Mouse (Mus musculus) erythroid progenitor cell, adult 5-6 weeks (primary cell): ENCODE results near the gene Mnat1. TPM values are rescaled to one million over a fixed set of nuclear protein-coding genes. Genes with fewer than 3 reads are reported as not detected.
"Not testable (repeated sequence)": the region's sequence is repeated elsewhere in the genome, so short reads cannot be mapped to it uniquely, and the experiment has no call there.

Source experiments
- ATAC-seq: replicated peaks from 2 replicates; pipeline ENCODE4 v1.8.0; 2016; ENCODE audit warnings: moderate number of reproducible peaks, mild to moderate bottlenecking, moderate TSS enrichment, inconsistent platforms; ENCODE audit not compliant: poor library complexity, low FRiP score, severe bottlenecking
- total RNA-seq, 2 experiments: library from RNA; stranded (forward) in 1 of 2; stranded (reverse) in 1 of 2; fragments of 150-400 nt in 1 of 2; fragments of 186-747, 209-891 nt in 1 of 2; gene quantifications; 2 replicates each; pipeline versions ENCODE4 v1.2.3 to v1.2.4; 2015 to 2017; ENCODE audit warnings: low replicate concordance in 2 of 2

Mnat1 gene
- 5.0 TPM in 2 replicates for total RNA-seq (2015; ENCODE audit: low replicate concordance)
- 1.4 and 5.0 TPM in 2 replicates for total RNA-seq (2017; ENCODE audit: low replicate concordance)

DNA sequence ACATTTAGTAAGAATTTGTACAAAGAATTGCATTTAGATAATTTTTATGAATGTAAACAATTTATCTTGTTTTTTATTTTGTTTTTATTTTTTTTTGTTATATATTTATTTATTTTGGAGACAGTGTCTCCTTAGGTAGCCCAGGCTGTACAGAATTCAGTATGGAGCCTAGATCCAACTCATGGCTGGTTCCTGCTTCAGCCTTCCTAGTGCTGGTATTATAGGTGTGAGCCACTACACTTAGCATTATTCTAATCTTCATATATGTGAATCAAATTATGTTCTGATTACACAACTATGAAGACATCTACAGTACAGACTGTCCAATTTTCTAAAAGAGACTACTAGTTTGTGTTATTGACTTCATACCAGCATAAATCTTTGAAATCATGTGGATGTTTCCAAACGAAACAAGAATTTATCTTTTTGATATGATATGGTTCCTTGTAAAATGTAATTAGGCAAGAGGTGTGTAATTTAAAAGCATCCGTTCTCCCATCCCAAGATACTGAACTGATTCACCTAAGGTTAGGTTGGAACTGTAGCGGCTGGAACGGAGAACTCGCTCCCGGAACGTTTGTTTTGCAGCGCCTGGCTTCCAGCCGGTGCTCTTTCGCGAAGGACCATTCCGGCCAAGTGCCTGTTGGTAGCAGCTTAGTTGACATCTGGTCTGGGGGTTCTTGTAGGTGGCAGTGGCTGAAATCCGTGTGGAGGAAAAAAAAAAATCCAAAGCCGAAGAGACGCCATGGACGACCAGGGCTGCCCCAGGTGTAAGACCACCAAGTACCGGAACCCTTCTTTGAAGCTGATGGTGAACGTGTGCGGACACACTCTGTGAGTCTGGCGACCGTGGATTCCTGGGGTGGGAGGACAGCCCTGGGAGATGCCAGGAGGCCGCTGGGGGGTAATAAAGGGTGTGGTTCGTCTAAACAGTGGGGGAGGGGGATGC is at the start of gene Mnat1:
Gene Mnat1, plus strand, starts transcription at position 625 of the 949 bp plus-strand sequence.
- peak; percentile 79 for ATAC-seq

DNA sequence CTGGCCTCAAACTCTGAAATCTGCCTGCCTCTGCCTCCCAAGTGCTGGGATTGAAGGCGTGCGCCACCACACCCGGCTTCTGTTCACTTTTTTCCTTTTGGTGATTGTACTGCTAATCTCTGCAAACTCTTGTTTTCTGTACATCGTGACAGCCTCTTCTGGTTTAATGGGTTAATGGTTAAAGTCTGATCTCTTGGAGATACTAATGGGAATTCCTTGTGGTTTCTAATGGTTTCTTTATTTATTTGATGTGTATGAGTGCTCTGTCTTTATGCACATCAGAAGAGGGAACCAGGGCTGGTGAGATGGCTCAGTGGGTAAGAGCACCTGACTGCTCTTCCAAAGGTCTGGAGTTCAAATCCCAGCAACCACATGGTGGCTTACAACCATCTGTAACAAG is 41.7 kb upstream of the Mnat1 start:
- not testable (repeated sequence) for ATAC-seq

DNA sequence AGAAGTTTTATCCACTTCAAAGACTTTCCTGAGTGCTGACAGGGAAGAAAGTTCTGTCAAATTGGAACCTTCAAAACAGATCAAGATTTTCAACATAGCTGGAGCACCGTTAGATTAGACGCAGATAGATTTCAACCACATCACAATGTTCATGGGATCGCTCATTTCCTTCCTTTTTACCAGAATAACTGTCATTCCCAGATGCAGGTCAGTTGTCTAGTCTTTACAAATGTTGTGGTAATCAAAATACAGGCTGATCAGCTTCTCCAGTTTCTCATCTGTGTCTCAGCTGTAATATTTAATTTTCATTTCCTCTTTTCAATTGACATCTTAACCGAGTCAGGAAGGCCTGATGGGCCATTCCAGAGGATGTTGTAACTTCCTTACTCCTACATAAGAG is 39.7 kb upstream of the Mnat1 start:
- no peak for ATAC-seq

DNA sequence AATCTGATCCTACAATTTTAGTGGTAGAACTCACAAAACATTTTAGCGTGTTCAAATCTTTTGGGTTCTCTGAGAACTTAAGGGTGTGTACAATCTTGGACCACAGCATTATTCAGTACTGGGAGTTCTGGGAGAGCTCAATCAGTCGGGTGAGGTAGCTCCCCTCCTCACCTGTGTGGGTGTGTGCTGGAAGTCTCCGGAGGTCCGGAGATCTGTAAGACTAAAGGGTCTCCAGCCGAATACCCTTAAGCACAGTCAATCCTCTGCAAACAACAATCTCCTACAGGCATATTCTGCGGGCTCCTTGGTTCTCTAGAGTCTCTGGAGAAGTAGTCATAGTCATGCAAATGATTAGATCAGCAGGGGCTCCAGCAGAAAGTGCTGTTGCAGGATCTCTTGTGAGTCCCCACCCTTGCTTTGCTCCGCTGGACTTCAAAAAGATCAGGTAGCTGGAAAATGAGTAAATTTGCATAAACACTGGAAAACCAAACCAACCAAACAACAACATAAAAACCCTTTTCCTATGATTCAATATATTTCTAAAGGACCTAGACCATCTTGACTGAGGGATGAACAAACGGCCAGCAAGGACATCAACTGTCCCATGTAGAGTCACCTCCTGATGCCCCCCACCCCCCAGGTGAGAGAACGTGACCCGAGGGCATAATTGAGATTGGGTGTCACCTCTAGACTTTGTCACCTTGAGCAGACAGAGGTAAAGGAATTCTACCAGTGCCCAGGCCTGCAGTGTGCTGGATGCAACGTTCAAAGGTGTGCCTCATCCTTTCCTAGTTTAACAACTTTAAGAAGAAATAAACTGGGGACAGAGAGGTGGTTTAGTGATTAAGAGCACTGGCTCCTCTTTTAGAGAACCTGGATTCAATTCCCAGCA is 37.5 kb upstream of the Mnat1 start:
- ATAC-seq = no peak

DNA sequence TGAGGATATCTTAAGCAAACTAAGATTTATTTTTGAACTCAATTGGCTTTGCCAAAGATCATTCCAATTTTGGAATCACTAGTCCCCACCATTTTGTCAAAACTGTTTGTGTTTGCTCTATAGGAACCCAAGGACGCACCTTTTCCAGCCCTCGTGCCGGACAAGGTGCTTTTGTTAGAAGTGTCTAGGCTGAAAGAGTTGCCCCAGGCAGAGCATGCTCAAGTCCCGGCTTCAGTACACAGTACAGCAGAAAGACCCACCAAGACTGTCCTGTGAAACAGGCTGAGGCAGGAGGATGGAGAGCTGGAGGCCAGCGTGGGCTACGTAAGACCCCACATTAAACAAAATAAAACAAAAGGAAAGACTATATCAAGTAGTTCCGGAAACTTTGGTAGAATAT is 36.4 kb upstream of the Mnat1 start:
- ATAC-seq = no peak

DNA sequence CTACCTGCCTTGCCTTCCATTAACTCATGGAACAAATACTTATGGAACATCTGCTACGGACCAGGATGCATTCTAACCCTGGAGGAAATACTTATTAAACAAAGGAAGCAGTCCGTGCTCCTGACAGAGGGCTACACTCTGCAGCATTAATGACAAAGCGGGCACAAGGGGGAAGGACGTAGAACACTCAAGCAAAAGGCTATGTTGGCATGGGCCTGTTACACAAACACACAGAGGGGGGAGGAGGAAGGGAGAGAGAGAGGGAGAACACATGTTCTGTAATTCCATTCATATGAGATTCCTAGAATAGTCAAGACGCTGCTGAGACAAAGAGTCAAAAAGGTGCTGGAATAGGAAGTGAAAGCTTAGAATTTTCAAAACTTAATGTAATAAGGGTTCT is 35.0 kb upstream of the Mnat1 start:
- ATAC-seq = peak; percentile 51

DNA sequence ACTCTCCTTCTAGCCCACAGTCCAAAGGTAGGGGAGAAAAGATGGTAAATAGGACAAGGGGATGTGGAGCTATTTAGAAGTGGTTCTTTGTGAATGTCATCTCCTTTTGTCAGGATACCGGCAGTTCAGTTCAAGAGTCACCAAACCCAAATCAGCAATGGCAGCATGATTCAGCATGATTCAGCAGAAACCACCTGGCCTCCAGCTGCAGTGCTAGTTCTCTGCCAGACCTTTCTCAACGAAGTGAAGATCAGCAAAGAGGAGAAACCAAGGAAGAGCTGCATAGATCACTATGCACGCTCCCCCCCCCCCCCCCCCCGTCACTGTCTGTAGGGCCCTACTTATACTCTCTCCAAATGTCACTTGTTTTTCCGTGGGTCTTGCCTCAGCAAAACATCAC is 34.6 kb upstream of the Mnat1 start:
- peak; percentile 82 for ATAC-seq

DNA sequence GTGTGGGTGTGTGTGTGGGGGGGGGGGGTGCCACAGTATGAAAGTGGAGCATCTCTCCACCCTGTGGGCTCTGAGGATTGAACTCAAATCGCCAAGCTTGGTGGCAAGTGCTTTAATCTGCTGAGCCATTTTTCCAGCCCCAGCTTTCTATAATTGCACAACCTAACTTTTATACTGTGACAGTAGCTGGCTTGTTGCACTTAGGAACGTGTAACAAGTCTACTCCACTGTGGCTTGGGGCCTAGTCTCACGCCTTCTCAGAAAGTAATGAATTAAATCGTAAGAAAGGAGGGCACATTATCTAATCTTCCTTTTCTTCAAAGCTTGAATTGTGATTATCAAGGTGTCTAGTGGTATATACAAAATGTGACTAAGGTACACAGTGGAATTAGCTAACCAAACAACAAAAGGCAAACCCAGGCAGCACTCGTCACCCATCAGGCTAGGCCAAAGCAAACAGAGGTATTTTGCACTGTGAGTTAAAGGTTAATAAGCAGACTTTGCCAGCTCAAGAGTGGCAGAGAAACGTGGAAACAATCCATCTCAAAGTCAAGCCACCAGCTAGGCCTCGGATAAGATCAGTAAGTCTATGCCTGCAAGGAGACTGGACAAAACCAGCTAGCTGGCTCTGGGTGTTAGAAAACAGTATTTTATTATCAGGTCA is 32.7 kb upstream of the Mnat1 start:
- ATAC-seq = no peak

DNA sequence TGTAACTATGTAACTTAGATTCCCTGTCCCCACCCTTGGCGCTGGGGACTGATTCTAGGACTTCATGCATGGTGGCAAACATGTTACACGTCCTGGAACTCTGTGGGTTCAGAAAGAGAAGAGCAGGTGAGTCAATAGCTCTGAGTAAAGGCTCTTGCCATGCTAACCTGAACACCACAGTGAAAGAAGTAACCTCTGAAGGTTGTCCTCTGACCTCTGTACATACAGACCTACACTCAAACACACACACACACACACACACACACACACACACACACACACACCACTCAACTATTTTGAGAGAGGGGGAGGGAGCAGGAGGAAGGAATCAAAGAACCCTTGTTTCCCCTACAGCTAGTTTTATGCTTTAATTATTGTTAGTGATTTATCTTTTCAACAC is 29.3 kb upstream of the Mnat1 start:
- ATAC-seq = no peak

DNA sequence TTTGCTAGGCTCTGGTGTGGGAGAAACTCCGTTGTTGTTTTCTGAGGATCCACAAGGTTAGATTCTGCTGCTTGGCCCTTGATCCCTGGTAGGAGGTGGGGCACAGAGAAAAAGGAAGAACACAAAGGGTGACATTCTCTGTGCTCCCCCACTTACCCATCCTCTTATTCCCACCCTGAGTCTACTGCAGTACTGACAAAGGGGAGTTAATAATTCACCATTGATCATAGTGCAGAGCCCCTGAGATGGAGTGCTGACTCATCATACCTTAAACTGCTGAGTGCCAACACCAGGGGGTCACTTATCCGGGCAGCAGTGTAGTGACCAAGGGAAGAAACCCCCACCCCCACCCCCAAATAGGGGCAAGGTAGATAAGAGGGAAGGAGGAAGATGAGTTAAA is 28.9 kb upstream of the Mnat1 start:
- ATAC-seq = no peak

DNA sequence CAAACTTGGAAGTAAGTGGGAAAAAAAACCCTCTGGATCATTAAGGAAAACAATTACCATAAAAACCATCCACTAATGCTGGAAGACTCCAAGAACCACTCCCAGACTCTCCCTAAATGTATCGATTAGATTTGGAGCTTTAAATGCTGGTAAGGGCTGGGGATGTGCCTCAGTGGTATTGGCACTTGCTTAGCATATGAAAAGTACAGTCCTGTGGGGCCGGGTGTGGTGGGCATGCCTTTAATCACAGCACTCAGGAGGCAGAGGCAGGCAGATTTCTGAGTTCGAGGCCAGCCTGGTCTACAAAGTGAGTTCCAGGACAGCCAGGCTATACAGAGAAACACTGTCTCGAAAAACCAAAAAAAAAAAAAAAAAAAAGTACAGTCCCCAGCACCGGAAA is 27.3 kb upstream of the Mnat1 start:
- ATAC-seq = not testable (repeated sequence)

DNA sequence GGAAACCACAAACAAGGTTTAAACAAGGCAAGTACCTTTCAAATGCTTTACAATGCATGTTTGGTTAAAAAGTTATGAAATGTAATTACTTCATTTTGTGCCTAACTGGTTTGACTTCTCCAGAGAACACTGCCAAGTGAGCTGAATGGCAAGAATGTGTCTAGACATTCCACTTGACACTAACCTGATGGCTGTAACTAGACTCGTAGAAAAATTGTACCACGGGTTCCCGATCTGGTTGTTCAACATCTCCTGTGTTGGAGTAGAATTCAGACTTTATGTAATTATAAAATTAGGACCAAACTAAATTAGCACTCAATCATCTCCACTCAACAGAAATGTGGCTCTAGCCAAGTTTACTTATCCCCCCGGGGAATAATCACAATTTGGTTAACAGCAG is 24.9 kb upstream of the Mnat1 start:
- no peak for ATAC-seq

DNA sequence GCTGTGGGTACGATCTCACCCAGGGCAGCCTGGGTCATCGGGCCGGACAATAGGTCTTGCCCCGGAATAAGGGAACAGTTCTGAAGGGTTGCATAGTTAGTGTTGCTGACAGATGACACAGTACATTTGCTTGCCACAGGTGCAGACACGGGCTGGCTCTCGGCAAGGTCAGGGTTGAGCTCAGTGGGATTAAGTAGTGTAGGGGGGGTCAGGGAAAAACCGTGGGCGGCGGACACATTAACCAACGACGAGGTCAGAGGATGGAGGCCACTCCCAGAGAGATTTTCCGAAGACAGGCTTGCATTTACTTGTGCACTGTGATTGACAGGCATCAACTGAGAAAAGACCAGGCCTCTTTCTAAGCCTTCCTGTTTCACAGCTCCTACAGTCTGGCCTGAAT is 19.8 kb upstream of the Mnat1 start:
- no peak for ATAC-seq

DNA sequence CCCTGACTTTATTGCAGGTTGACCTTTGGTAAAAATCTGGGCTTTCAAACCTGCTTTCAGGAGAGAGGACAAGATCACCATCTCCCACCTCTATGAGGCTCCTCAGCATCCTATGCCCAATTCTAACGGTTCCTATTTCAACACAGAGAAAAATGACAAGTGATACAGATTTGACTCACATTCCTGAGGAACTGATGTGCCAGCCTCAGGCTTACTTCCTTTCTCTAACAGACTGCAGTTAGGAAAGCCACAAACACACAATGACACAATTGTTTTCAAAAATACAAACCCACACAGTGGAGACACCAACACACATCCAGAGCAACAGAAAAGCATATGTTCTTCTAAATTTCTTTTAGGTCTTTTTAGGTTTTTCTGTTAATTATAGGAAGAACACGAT is 15.7 kb upstream of the Mnat1 start:
- no peak for ATAC-seq

DNA sequence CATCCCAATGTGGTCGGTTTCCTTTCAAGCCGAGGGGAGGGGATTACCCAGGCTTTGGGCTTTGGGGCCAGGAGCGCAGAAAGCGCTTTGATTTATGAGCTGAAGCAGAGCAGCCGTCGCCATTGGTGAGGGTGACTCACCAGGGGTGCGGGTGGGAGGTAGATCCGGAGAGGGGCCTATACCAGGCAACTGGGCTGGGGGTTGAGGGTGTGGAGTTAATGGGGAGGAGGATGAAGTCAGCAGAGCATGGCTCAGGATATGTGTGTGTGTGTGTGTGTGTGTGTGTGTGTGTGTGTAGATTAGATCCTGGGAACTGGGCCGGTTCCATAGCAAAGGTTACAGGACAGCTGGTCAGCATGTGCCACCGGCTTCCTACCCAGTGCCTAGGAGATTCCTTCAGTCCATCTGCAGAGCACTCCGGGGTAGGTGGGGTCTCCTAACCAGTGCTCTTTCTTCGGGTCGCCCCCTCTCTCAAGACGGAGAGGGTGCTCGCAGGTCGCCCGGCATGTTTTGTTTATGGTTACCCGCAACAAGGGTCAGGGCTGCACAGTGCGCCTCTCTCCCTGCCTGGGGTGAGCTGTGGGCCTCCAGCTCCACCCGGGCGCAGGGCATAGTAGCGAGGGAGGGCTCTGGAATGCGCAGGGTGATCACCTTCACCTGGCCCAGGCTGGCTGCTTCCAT is 12.9 kb upstream of the Mnat1 start:
- no peak for ATAC-seq

DNA sequence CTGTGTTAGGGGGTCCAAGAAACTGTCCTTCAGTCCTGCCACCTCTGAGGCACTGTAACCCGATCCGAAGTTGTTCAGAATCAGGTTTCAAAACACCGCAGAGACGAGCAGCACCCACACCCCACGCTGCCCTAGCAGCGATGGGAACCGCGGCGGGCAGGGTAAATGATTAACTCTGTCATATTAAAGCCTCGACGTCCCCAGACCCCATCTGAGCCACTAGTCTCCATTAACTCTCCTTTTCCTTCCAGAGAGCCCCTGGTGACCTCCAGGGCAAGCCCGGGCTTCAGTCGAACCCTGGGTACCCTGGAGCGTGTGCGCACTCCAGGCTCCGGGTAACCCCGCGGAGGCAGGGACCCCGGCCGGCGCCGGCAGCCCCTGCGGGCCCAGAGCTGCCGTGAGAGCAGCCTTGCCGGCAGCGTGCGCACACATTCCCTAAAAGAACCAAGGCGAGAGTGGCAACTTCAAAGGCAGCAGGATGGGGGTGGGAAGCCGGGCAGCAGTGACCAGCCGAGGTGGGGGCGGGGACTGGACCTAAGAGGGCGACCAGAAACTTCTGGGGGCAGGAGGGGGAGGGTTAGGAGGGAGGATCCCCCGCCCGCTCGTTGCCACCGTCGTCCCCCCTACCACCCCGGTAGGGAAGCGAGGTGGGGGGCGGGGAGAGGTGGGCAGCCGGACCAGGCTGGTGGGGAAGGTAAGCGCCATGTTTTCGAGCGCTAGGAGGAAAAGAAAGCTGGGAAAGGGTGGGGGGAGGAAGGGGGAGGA is 11.8 kb upstream of the Mnat1 start:
- no peak for ATAC-seq

DNA sequence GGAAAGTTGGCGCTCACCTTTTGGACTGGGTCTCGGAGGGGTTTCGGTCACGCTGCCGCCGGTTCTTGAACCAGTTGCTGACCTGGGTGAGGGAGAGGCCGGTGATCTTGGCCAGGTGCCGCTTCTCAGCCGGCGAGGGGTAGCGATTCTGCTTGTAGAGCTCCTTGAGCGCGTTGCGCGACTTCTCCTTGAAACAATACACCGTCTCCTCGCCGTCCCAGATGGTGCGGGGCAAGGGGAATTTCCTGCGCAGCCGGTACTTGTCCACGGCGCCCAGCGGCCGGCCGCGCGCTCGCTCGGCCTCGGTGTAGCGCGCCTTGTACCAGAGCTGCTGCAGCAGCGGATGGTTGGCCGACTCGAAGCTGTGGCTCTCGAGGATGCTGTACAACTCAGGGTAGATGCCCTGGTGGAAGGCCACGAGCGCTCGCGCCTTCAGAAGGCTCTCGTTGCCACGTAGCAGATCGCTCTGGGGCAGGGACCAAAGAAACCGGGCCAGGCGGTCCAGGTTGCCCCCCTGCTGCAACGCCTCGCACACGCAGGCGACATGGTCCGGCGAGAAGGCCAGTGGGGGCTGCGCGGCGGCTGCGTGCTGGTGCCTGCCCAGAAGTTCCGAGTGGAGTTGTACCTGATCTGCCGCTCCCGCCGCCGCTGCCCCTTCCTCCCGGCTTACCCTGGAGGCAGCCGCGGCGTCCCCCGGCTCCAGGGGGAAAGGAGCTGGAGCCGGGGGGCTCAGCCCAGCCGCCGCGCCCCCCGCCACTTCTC is 11.0 kb upstream of the Mnat1 start:
- ATAC-seq = no peak

DNA sequence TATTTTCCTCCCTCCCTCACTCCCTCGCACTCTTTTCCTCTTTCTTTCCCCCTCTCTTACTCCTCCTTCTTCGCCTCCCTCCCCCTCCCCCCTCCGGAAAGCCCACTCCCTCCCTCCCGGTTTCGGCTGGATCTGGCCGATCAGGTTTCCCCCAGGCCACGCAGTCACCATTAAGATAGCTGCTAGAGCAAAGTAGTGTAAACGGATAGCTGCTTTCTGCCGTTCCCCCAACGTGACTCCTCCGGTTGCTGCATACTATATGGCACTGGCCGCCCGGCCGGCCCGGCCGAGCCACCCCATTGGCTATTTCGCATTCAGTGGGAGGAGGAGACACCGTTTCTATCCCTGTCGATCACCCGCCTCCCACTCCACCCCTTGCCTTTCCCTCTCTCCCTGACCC is 10.3 kb upstream of the Mnat1 start, which contains the start of gene Six4:
Gene Six4, minus strand, starts transcription at position 261 of the 400 bp plus-strand sequence.
- ATAC-seq = no peak
